24 mouse cellular contexts compared by ENCODE assay signal in the genomic region with DNA sequence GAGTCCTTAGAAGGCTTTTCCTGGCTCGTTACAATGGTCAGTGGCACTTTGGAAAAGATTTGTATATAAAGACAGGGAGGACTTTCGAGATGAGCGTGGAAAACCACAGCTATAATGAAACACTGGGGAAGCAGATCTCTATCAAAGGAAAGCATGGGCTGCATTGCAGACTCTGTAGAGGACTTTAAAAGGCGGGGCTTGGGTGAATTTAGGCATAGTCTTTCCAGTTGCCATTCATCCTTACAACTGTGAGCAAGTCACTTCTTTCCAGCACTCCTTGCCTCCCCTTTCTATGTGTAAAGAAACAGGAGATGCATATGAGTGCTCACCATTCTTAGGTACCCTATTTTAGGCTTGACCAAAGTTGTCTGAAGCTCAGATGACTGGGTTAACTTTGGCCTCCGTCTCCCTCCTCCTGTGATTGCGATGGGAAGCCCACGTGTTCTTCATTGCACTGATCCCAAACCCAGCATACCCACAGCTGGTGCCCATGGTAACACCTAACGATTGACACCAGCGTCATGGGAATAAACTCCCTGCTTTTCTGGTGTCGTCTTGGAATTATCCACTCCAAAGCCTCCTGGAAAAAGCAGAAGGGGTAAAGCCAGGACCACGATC. TPM values are rescaled to one million over a fixed set of nuclear protein-coding genes. Genes with fewer than 3 reads are reported as not detected.
"Had no signal": no experiment of that assay in that cellular context is flagged by ENCODE, and none has a peak within 500 bp of the region (broad histone marks: within the 10 kb centered on the region; RNA-seq: fewer than 3 reads in every experiment).

No protein-coding gene starts in this region.

- ATAC-seq: lung, postnatal 0 days; midbrain, embryonic 15.5 days had no signal

- H3K9ac ChIP-seq: liver, embryonic 15.5 days; liver, postnatal 0 days; lung, embryonic 15.5 days; midbrain, embryonic 12.5 days; midbrain, embryonic 15.5 days; neural tube, embryonic 13.5 days; neural tube, embryonic 15.5 days; stomach, embryonic 15.5 days had no signal

- H3K27ac ChIP-seq: liver, embryonic 15.5 days; lung, embryonic 15.5 days; macrophage; midbrain, embryonic 12.5 days; midbrain, embryonic 15.5 days; neural tube, embryonic 13.5 days; neural tube, embryonic 15.5 days; stomach, embryonic 15.5 days; stomach, postnatal 0 days had no signal

- H3K4me1 ChIP-seq: liver, embryonic 15.5 days; midbrain, embryonic 12.5 days; midbrain, embryonic 15.5 days; neural tube, embryonic 13.5 days; neural tube, embryonic 15.5 days; stomach, embryonic 15.5 days had no signal

- H3K36me3 ChIP-seq: liver, embryonic 15.5 days; lung, embryonic 15.5 days; midbrain, embryonic 12.5 days; midbrain, embryonic 15.5 days; neural tube, embryonic 13.5 days; neural tube, embryonic 15.5 days; stomach, embryonic 15.5 days had no signal

- DNase-seq: liver, postnatal 0 days; lung, adult 2 months; lung, postnatal 14 days; retina, postnatal 1 day; right cerebral cortex, adult 18-20 months; right cerebral cortex, postnatal 25 days; thymus, adult 2 months; thymus, postnatal 25 days; thymus, postnatal 4 days had no signal

- H3K27me3 ChIP-seq: liver, embryonic 15.5 days; lung, embryonic 15.5 days; midbrain, embryonic 12.5 days; midbrain, embryonic 15.5 days; neural tube, embryonic 13.5 days; neural tube, embryonic 15.5 days had no signal

- H3K4me3 ChIP-seq: liver, embryonic 15.5 days; lung, embryonic 15.5 days; midbrain, embryonic 12.5 days; midbrain, embryonic 15.5 days; neural tube, embryonic 13.5 days; neural tube, embryonic 15.5 days; stomach, embryonic 15.5 days had no signal

RNA-seq across cellular contexts. Expression of gene Syce1l, which starts 13.8 kb away (rescaled TPM):
- total RNA-seq: megakaryocyte progenitor cell, adult 5-6 weeks; midbrain, postnatal 0 days; monocyte, adult 5-6 weeks had no signal
- polyA plus RNA-seq: liver, embryonic 15.5 days; liver, postnatal 0 days; lung, adult 2 months; lung, embryonic 15.5 days; macrophage; midbrain, embryonic 12.5 days; midbrain, embryonic 15.5 days; neural tube, embryonic 11.5 days; neural tube, embryonic 13.5 days; spleen, adult 2 months; stomach, embryonic 15.5 days; stomach, postnatal 0 days; thymus, adult 2 months had no signal
